Mouse (Mus musculus) erythroblast, embryonic 14.5 days (primary cell): Measurements from ENCODE around the gene Asb5. TPM values are rescaled to one million over a fixed set of nuclear protein-coding genes. Genes with fewer than 3 reads are reported as not detected.
"Not testable (repeated sequence)": the region's sequence is repeated elsewhere in the genome, so short reads cannot be mapped to it uniquely, and the experiment has no call there.

Experiments used
- H3K27me3 ChIP-seq: 2 replicates; pipeline ENCODE4 v1.6.1; 2012; ENCODE audit warnings: inconsistent platforms; ENCODE audit not compliant: control insufficient read depth
- H3K36me3 ChIP-seq: 2 replicates; pipeline ENCODE4 v1.6.1; 2012; ENCODE audit warnings: mild to moderate bottlenecking, inconsistent platforms; ENCODE audit not compliant: control insufficient read depth
- H3K4me1 ChIP-seq: 2 replicates; pipeline ENCODE4 v1.6.1; 2012; ENCODE audit warnings: inconsistent platforms; ENCODE audit not compliant: control insufficient read depth
- H3K4me3 ChIP-seq: replicated peaks from 2 replicates; pipeline ENCODE3; 2012; ENCODE audit warnings: moderate library complexity, mild to moderate bottlenecking, inconsistent platforms
- H3K9me3 ChIP-seq: 2 replicates; pipeline ENCODE4 v1.6.1; 2012; ENCODE audit warnings: low read length, inconsistent platforms, mixed read lengths; ENCODE audit not compliant: control insufficient read depth
- GATA1 ChIP-seq: IDR thresholded peaks from 2 replicates; pipeline ENCODE4 v1.6.1; 2012; ENCODE audit warnings: low read length, inconsistent platforms, mixed read lengths
- TAL1 ChIP-seq: IDR thresholded peaks from 3 replicates; pipeline ENCODE4 v1.6.1; 2012; ENCODE audit warnings: low read length, inconsistent platforms, mixed read lengths
- polyA plus RNA-seq: library from polyadenylated mRNA; stranded (reverse); fragments of >175 nt; gene quantifications from 2 replicates; pipeline ENCODE4 v1.2.3, GENCODE M21; 2012

Asb5 gene
- polyA plus RNA-seq, 1 experiment: not detected

- no peaks in the 10 kb centered on the region for H3K9me3 ChIP-seq
- no peaks in the 10 kb centered on the region for H3K27me3 ChIP-seq
- H3K36me3 ChIP-seq: no peaks in the 10 kb centered on the region
- H3K4me3 ChIP-seq: no peak overlapping the region
- peaks cover 6% of the 10 kb centered on the region for H3K4me1 ChIP-seq
- TF ChIP-seq GATA1: no peak
- no peak for TF ChIP-seq TAL1
These were observed 74.1 kb downstream of the Asb5 start for GRCm38 (mm10) chr8:54603440-54603839.

DNA sequence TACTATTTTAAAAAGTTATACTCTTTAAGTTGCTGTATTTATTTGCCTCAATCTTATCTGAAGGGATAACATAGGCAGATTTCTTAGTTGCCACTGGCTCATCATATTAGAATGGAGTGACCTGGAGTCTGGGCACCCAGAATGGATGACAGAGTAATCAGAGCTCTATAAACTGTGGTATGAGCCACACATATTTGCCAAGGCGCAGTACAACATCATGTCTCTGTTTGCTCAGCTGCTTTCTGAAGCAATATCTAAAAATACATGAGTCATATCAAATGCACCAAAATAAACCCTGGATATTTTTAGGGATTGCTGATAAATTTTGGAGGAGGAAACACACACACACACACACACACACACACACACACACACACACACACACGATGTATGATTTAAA, 80.0 kb downstream of the Asb5 start:
- Histone ChIP-seq H3K4me3 (no peak overlapping the region), H3K36me3 (no peaks in the 10 kb centered on the region), H3K27me3 (no peaks in the 10 kb centered on the region), H3K9me3 (no peaks in the 10 kb centered on the region), H3K4me1 (no peaks in the 10 kb centered on the region)
- TF ChIP-seq GATA1: no peak
- TF ChIP-seq TAL1: no peak

DNA sequence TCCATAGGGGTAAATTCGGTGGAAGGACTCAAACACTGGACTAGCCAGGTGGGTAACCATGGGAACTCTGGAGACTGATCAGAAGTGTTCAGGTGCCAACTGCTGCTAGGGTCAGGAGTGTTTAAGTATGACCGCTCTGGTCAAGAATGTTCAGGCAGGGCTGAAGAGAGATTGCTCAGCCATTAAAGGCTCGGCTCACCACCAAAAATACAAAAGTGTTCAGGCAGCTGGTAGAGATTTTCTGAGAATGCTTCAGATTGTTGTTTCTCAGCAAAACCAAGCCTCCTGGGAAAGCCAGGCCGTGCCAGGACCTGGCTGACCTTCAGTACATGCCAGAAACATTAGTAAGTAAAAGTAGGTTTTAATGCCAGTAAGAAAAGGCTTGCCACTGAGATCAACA, 80.9 kb downstream of the Asb5 start:
- H3K4me3 ChIP-seq: no peak overlapping the region

GRCm38 (mm10) chr8:54616710-54617109, 87.3 kb downstream of the Asb5 start:
- H3K4me1 ChIP-seq, H3K9me3 ChIP-seq, H3K4me3 ChIP-seq, H3K36me3 ChIP-seq, H3K27me3 ChIP-seq: not testable (repeated sequence)

More for the DNA sequence above, 80.9 kb downstream of the Asb5 start:
- Histone ChIP-seq H3K9me3 (no peaks in the 10 kb centered on the region), H3K27me3 (no peaks in the 10 kb centered on the region), H3K36me3 (no peaks in the 10 kb centered on the region), H3K4me1 (no peaks in the 10 kb centered on the region)
- TF ChIP-seq TAL1 (no peak), GATA1 (no peak)

Other genes starting within 250 kb of the Asb5 start
- 0.41 and 0.48 TPM in 2 replicates for gene Spcs3, start 418 bp downstream of the Asb5 start, polyA plus RNA-seq
- not detected in 2 replicates for gene Spata4, start 71.2 kb downstream of the Asb5 start, polyA plus RNA-seq